Mouse (Mus musculus): ENCODE results near the gene Nlrp4a.
"Not testable (repeated sequence)": the region's sequence is repeated elsewhere in the genome, so short reads cannot be mapped to it uniquely, and the experiment has no call there.

The Nlrp4a gene

GRCm38 (mm10) chr7:26434813-26435212 lies at the start of gene Nlrp4a:
Nlrp4a (plus strand) TSS chr7:26435113.
- no peak for DNase-seq (ENCODE audit: low spot score)

- DNase-seq (ENCODE audit: low spot score) = not testable (repeated sequence)
Observed at GRCm38 (mm10) chr7:26386691-26387090, 48.2 kb upstream of the Nlrp4a start.

- DNase-seq (ENCODE audit: low spot score) = not testable (repeated sequence)
Observed at GRCm38 (mm10) chr7:26391137-26391536, 43.8 kb upstream of the Nlrp4a start.

- not testable (repeated sequence) for DNase-seq (ENCODE audit: low spot score)
Observed at GRCm38 (mm10) chr7:26391811-26392210, 43.1 kb upstream of the Nlrp4a start.

GRCm38 (mm10) chr7:26403600-26403999 lies 31.3 kb upstream of the Nlrp4a start, which contains the start of gene Nlrp9c:
Nlrp9c (minus strand) TSS chr7:26403700.
- not testable (repeated sequence) for DNase-seq (ENCODE audit: low spot score)

GRCm38 (mm10) chr7:26476690-26477089 lies 41.8 kb downstream of the Nlrp4a start:
- DNase-seq (ENCODE audit: low spot score) = no peak

GRCm38 (mm10) chr7:26489514-26489913 lies 54.6 kb downstream of the Nlrp4a start:
- not testable (repeated sequence) for DNase-seq (ENCODE audit: low spot score)

Measured in ovary, adult 18-20 months (tissue).